Mouse (Mus musculus) liver, embryonic 14.5 days (tissue): ENCODE measurements around the gene Acot7.

Source experiments
- CTCF ChIP-seq: IDR thresholded peaks from 2 replicates; pipeline ENCODE4 v1.5.1; 2016; ENCODE audit warnings: antibody characterized with exemption, low read depth, control low read depth
- EP300 ChIP-seq: IDR thresholded peaks from 2 replicates; pipeline ENCODE4 v1.6.1; 2016; ENCODE audit warnings: antibody characterized with exemption, low read depth

- peak; percentile 33 for TF ChIP-seq CTCF
- no peak for TF ChIP-seq EP300
Observed at GRCm38 (mm10) chr4:152294188-152294929, 116.4 kb downstream of the Acot7 start.
